Mouse (Mus musculus) forebrain, embryonic 13.5 days (tissue): ENCODE results near the gene Bivm. TPM values are rescaled to one million over a fixed set of nuclear protein-coding genes. Genes with fewer than 3 reads are reported as not detected.

Experiments
- ATAC-seq: fragments of 200-750 bp; cut with Nextera tagmentation; 2 replicates; pipeline ENCODE4 v1.8.0; 2017
- H3K27ac ChIP-seq: fragments of 300-500 bp; sonication (generic); 2 replicates; pipeline ENCODE4 v1.5.1; 2015; ENCODE audit warnings: inconsistent platforms, mild to moderate bottlenecking, moderate library complexity
- H3K27me3 ChIP-seq: fragments of 300-500 bp; sonication (generic); 2 replicates; pipeline ENCODE4 v1.6.1; 2015; ENCODE audit warnings: mild to moderate bottlenecking, inconsistent platforms
- H3K36me3 ChIP-seq: fragments of 300-500 bp; sonication (generic); 2 replicates; pipeline ENCODE4 v1.6.1; 2015; ENCODE audit warnings: mild to moderate bottlenecking, inconsistent platforms; ENCODE audit not compliant: poor library complexity, severe bottlenecking
- H3K4me1 ChIP-seq: fragments of 300-500 bp; sonication (generic); 2 replicates; pipeline ENCODE4 v1.6.1; 2015; ENCODE audit warnings: inconsistent platforms
- H3K4me2 ChIP-seq: fragments of 300-500 bp; sonication (generic); 2 replicates; pipeline ENCODE4 v1.6.1; 2015; ENCODE audit warnings: inconsistent platforms, mild to moderate bottlenecking, moderate library complexity
- H3K4me3 ChIP-seq: fragments of 300-500 bp; sonication (generic); 2 replicates; pipeline ENCODE4 v1.5.1; 2015; ENCODE audit warnings: mild to moderate bottlenecking, inconsistent platforms
- H3K9ac ChIP-seq: fragments of 300-500 bp; sonication (generic); 2 replicates; pipeline ENCODE4 v1.6.1; 2015; ENCODE audit warnings: mild to moderate bottlenecking, inconsistent platforms
- H3K9me3 ChIP-seq: fragments of 300-500 bp; sonication (generic); replicated peaks from 2 replicates; pipeline ENCODE4 v1.6.1; 2016; ENCODE audit warnings: inconsistent platforms
- whole genome bisulfite sequencing: fragments of 180-500 bp; shearing (Covaris S2); methylation state at CpG from one replicate; pipeline ENCODE4 v1.1.7; 2015; 5-methylcytosine and 5-hydroxymethylcytosine counted together
- polyA plus RNA-seq: library from polyadenylated mRNA; unstranded; fragments of >200 nt; fragmentation: Nextera tagmentation; extraction: Ambion mirVana; gene quantifications from 2 replicates; pipeline ENCODE4 v1.2.1, GENCODE M21; 2015

Gene Bivm
- polyA plus RNA-seq, 1 experiment from 2014 or later = 30.1 TPM

DNA sequence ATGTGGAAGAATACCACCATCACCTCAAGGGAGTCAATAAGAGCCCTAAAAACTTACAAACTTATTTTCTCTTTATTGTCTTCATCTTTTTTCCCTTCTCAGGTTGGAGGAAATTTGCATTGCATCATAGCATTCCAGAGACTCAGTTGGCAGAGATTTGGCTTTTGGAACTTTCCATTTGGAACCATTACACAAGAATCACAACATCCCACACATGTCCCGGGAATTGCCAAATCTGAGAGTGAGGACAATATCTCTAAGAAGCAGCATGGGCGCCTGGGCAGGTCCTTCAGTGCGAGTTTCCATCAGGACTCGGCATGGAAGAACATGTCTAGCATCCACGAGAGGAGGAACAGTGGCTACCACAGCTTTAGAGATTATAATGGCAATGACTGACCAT lies 24.0 kb downstream of the Bivm start:
- WGBS = 96% methylated on average over 5 of the region's 5 CpGs
- no peak overlapping the region for H3K4me3 ChIP-seq
- no peak overlapping the region for H3K4me2 ChIP-seq
- no peaks in the 10 kb centered on the region for H3K9me3 ChIP-seq
- no peaks in the 10 kb centered on the region for H3K27me3 ChIP-seq
- no peak overlapping the region for H3K9ac ChIP-seq
- H3K4me1 ChIP-seq = peaks cover 6% of the 10 kb centered on the region; the same call in 1 of the 2 replicates
- H3K27ac ChIP-seq = no peak overlapping the region
- ATAC-seq = no peak
- H3K36me3 ChIP-seq = peaks cover 45% of the 10 kb centered on the region

- peak; percentile 98 for ATAC-seq
- Histone ChIP-seq H3K27ac (peak within 1 kb of the TSS; percentile 99), H3K27me3 (no peaks in the 10 kb centered on the region), H3K9me3 (no peaks in the 10 kb centered on the region), H3K4me2 (peak within 1 kb of the TSS; percentile 70), H3K4me1 (peaks cover 14% of the 10 kb centered on the region), H3K36me3 (peaks cover 13% of the 10 kb centered on the region), H3K9ac (peak within 1 kb of the TSS; percentile 92), H3K4me3 (peak within 1 kb of the TSS; percentile 80)
- WGBS = under 1% methylated on average over 66 of the region's 66 CpGs
Observed at GRCm38 (mm10) chr1:44147563-44148381, 29.0 kb downstream of the Bivm start, which contains the start of gene Ercc5. Ercc5 (plus strand) TSS chr1:44147744.

- no peaks in the 10 kb centered on the region for H3K27me3 ChIP-seq
- peak overlapping the region; percentile 92 for H3K9ac ChIP-seq
- H3K9me3 ChIP-seq = no peaks in the 10 kb centered on the region
- WGBS = 30% methylated on average over 6 of the region's 6 CpGs
- H3K27ac ChIP-seq = peak overlapping the region; percentile 99; the same call in 1 of the 2 replicates
- no peak for ATAC-seq
- H3K36me3 ChIP-seq = peaks cover 4% of the 10 kb centered on the region
- peak overlapping the region; percentile 70 for H3K4me2 ChIP-seq
- H3K4me3 ChIP-seq = peak overlapping the region; percentile 80
- H3K4me1 ChIP-seq = peaks cover 14% of the 10 kb centered on the region
Observed at GRCm38 (mm10) chr1:44148706-44149105, 29.9 kb downstream of the Bivm start.

DNA sequence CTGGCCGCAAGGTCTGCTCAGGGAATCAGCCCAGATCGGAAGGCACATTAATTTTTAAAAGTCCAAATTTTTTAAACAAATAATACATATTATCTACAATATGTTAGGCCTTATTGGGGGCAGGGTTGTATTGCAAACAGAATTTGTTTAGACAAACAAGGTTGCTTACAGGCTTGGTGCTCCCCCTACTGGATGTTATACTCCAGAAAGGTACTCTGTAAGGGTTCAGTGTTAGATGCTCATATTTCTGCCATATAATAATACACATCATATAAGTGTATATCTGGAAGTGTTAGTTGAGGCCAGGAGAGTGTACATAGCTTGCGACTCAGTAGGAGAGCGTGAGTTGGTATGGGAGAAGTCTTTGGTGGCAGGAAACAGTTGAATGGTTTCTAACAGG lies 36.5 kb downstream of the Bivm start:
- Histone ChIP-seq H3K4me1 (no peaks in the 10 kb centered on the region), H3K27me3 (no peaks in the 10 kb centered on the region), H3K36me3 (peaks cover 31% of the 10 kb centered on the region), H3K9me3 (no peaks in the 10 kb centered on the region), H3K4me3 (no peak overlapping the region), H3K9ac (no peak overlapping the region), H3K4me2 (no peak overlapping the region), H3K27ac (no peak overlapping the region)
- ATAC-seq = 0 out of 2 replicates have a peak, but pooled peaks have one; percentile 33
- WGBS = 93% methylated on average over 4 of the region's 4 CpGs

GRCm38 (mm10) chr1:44158317-44158716 lies 39.6 kb downstream of the Bivm start:
- no peaks in the 10 kb centered on the region for H3K4me1 ChIP-seq
- H3K4me2 ChIP-seq = no peak overlapping the region
- no peaks in the 10 kb centered on the region for H3K9me3 ChIP-seq
- no peak overlapping the region for H3K4me3 ChIP-seq
- H3K27ac ChIP-seq = no peak overlapping the region
- peaks cover 58% of the 10 kb centered on the region for H3K36me3 ChIP-seq
- 92% methylated on average over 6 of the region's 6 CpGs for WGBS
- no peak for ATAC-seq
- H3K27me3 ChIP-seq = no peaks in the 10 kb centered on the region
- no peak overlapping the region for H3K9ac ChIP-seq

- Histone ChIP-seq H3K9ac (no peak overlapping the region), H3K36me3 (peaks cover 88% of the 10 kb centered on the region), H3K4me2 (no peak overlapping the region), H3K27me3 (no peaks in the 10 kb centered on the region), H3K4me3 (no peak overlapping the region), H3K4me1 (no peaks in the 10 kb centered on the region), H3K27ac (no peak overlapping the region), H3K9me3 (no peaks in the 10 kb centered on the region)
- WGBS = 96% methylated on average over 6 of the region's 6 CpGs
- ATAC-seq = no peak
Observed at GRCm38 (mm10) chr1:44161818-44162217, 43.1 kb downstream of the Bivm start.

DNA sequence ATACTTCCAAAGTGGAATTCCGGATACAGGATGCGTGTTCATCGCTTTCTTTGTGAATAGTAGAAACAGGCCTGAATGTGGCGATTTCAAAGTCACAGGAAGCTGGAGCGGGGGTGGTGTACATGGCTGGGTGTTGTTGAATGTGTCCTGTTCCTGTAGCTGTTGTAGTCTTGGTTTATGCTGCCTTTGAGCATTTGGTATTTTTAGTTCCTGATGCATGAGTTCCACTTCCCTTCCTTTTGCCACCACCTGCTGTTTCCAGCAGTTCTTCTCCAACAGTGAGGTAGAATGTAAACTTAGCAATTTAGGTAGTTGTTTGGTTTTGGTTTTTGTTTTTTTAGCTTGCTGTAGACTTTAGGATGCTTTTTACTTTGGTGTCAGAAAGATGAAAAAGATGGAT lies 43.6 kb downstream of the Bivm start:
- no peak for ATAC-seq
- Histone ChIP-seq H3K27ac (no peak overlapping the region), H3K9me3 (no peaks in the 10 kb centered on the region), H3K4me3 (no peak overlapping the region), H3K27me3 (no peaks in the 10 kb centered on the region), H3K9ac (no peak overlapping the region), H3K4me1 (no peaks in the 10 kb centered on the region), H3K36me3 (peaks cover 90% of the 10 kb centered on the region), H3K4me2 (no peak overlapping the region)
- WGBS = 96% methylated on average over 5 of the region's 5 CpGs

GRCm38 (mm10) chr1:44167859-44168383 lies 49.2 kb downstream of the Bivm start:
- peaks cover 4% of the 10 kb centered on the region; the same call in 1 of the 2 replicates for H3K9me3 ChIP-seq
- no peaks in the 10 kb centered on the region for H3K4me1 ChIP-seq
- no peak overlapping the region for H3K27ac ChIP-seq
- H3K4me2 ChIP-seq = no peak overlapping the region
- no peak for ATAC-seq
- WGBS = 98% methylated on average over 3 of the region's 3 CpGs
- no peak overlapping the region for H3K4me3 ChIP-seq
- H3K27me3 ChIP-seq = no peaks in the 10 kb centered on the region
- H3K36me3 ChIP-seq = peaks cover 85% of the 10 kb centered on the region
- H3K9ac ChIP-seq = no peak overlapping the region

GRCm38 (mm10) chr1:44172656-44173055 lies 53.9 kb downstream of the Bivm start:
- Histone ChIP-seq H3K4me2 (no peak overlapping the region), H3K36me3 (peaks cover 87% of the 10 kb centered on the region), H3K4me3 (no peak overlapping the region), H3K27ac (no peak overlapping the region), H3K4me1 (no peaks in the 10 kb centered on the region), H3K9me3 (peaks cover 4% of the 10 kb centered on the region; the same call in 1 of the 2 replicates), H3K9ac (no peak overlapping the region), H3K27me3 (no peaks in the 10 kb centered on the region)
- no peak for ATAC-seq
- WGBS = 98% methylated on average over 4 of the region's 4 CpGs

DNA sequence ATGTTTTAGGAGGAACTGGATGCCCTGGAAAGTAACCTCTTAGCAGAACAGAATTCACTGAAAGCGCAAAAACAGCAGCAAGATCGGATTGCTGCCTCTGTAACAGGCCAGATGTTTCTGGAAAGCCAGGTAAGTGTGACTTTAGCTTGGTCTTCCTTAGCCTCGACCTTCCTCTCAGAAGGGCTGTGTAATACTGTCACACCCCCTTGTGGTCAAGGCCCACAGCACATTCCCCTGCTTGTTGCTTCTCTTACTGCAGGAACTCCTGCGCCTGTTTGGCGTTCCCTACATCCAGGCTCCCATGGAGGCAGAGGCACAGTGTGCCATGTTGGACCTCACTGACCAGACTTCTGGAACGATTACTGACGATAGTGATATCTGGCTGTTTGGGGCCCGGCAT lies 55.1 kb downstream of the Bivm start:
- Histone ChIP-seq H3K9ac (no peak overlapping the region), H3K4me1 (no peaks in the 10 kb centered on the region), H3K4me2 (no peak overlapping the region), H3K27me3 (no peaks in the 10 kb centered on the region), H3K27ac (no peak overlapping the region), H3K9me3 (peaks cover 4% of the 10 kb centered on the region; the same call in 1 of the 2 replicates), H3K4me3 (no peak overlapping the region), H3K36me3 (peaks cover 87% of the 10 kb centered on the region)
- ATAC-seq = no peak
- WGBS = 92% methylated on average over 8 of the region's 8 CpGs

GRCm38 (mm10) chr1:44178086-44178485 lies 59.3 kb downstream of the Bivm start:
- Histone ChIP-seq H3K4me1 (no peaks in the 10 kb centered on the region), H3K9me3 (no peaks in the 10 kb centered on the region), H3K27ac (no peak overlapping the region), H3K4me3 (no peak overlapping the region), H3K9ac (no peak overlapping the region), H3K4me2 (no peak overlapping the region), H3K36me3 (peaks cover 83% of the 10 kb centered on the region), H3K27me3 (no peaks in the 10 kb centered on the region)
- ATAC-seq = no peak
- 94% methylated on average over 5 of the region's 5 CpGs for WGBS

DNA sequence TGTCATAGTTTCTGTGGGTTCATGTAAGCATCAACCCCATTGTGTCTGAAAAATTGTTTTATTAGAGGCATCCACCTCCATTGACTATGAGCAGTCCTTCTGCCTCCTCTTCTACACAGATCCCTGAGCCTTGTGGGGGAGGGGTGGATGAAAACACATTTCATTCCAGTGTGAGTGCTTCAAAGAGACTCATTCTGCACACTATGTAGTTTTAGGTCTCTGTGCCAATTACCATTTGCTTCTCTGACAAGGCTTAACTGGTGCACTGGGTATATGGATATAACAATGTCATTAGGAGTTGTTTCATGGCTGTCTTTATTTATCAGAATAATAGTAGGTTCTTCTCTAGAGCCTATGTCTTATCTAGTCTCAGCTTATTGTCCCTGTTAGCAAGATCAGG lies 67.6 kb downstream of the Bivm start:
- Histone ChIP-seq H3K27me3 (no peaks in the 10 kb centered on the region), H3K9me3 (no peaks in the 10 kb centered on the region), H3K36me3 (peaks cover 14% of the 10 kb centered on the region), H3K4me2 (no peak overlapping the region), H3K4me1 (no peaks in the 10 kb centered on the region), H3K9ac (no peak overlapping the region), H3K4me3 (no peak overlapping the region), H3K27ac (no peak overlapping the region)
- ATAC-seq = no peak
